Mouse (Mus musculus) G1E (cell line): Measurements from ENCODE around the gene Men1. TPM values are rescaled to one million over a fixed set of nuclear protein-coding genes. Genes with fewer than 3 reads are reported as not detected.

Source experiments
- ATAC-seq: 2 replicates; pipeline ENCODE4 v1.8.0; 2016; ENCODE audit warnings: mild to moderate bottlenecking; ENCODE audit not compliant: insufficient number of reproducible peaks, poor library complexity, low FRiP score, severe bottlenecking; ENCODE audit errors: extremely low read depth
- DNase-seq: peaks from one replicate; pipeline ENCODE4 v3.0.0; 2012; ENCODE audit warnings: low spot score
- H3K27me3 ChIP-seq: 2 replicates; pipeline ENCODE4 v1.6.1; 2012; ENCODE audit warnings: mild to moderate bottlenecking, low read length, inconsistent platforms; ENCODE audit not compliant: insufficient read depth
- H3K36me3 ChIP-seq: replicated peaks from 2 replicates; pipeline ENCODE3; 2012; ENCODE audit warnings: mild to moderate bottlenecking, inconsistent platforms
- H3K4me1 ChIP-seq: 2 replicates; pipeline ENCODE4 v1.6.1; 2012; ENCODE audit warnings: low read depth, low read length, inconsistent platforms, mixed read lengths; ENCODE audit not compliant: insufficient read depth
- H3K4me3 ChIP-seq: 2 replicates; pipeline ENCODE4 v1.5.1; 2012; ENCODE audit warnings: low read depth, mild to moderate bottlenecking, inconsistent platforms, low read length, moderate library complexity, mixed read lengths
- H3K9me3 ChIP-seq: replicated peaks from 2 replicates; pipeline ENCODE4 v1.6.1; 2012; ENCODE audit warnings: inconsistent platforms
- CTCF ChIP-seq: IDR thresholded peaks from 2 replicates; pipeline ENCODE4 v1.5.1; 2012; ENCODE audit warnings: low read depth, low read length, inconsistent platforms, mixed read lengths
- GATA1 ChIP-seq: IDR thresholded peaks from 2 replicates; pipeline ENCODE4 v1.6.1; 2012; ENCODE audit warnings: borderline replicate concordance, low read length, inconsistent platforms, mixed read lengths
- GATA2 ChIP-seq: IDR thresholded peaks from 2 replicates; pipeline ENCODE4 v1.6.1; 2012; ENCODE audit warnings: low read depth, low read length, inconsistent platforms, borderline replicate concordance
- POLR2AphosphoS5 ChIP-seq: IDR thresholded peaks from 2 replicates; pipeline ENCODE4 v1.6.1; 2012; ENCODE audit warnings: low read depth, low read length, inconsistent platforms; ENCODE audit not compliant: insufficient replicate concordance
- TAL1 ChIP-seq: conservative IDR thresholded peaks from 2 replicates; pipeline ENCODE4 v1.6.1; 2012; ENCODE audit warnings: low read depth, low read length, inconsistent platforms, mixed read lengths
- polyA plus RNA-seq: library from polyadenylated mRNA; stranded (reverse); fragments of >175 nt; gene quantifications from 2 replicates; pipeline ENCODE4 v1.2.3, GENCODE M21; 2012
- total RNA-seq, 2 experiments: library from RNA; stranded (forward) in 1 of 2; stranded (reverse) in 1 of 2; fragments of 200-1000 nt in 1 of 2; fragments of >200 nt in 1 of 2; fragmentation: Nextera tagmentation in 1 of 2; gene quantifications; 2 replicates each; pipeline ENCODE4 v1.2.3; 2014 to 2017

Men1 gene
- total and polyA plus RNA-seq, 3 experiments, result 30.9 to 146 (median 53.9) TPM

- H3K36me3 ChIP-seq, result peaks cover 94% of the 10 kb centered on the region
- DNase-seq, result no peak
- no peak overlapping the region for H3K4me3 ChIP-seq
- no peak for ATAC-seq
- peaks cover 7% of the 10 kb centered on the region for H3K4me1 ChIP-seq
- TF ChIP-seq TAL1 (no peak), POLR2AphosphoS5 (no peak), GATA1 (no peak), CTCF (no peak), GATA2 (no peak)
- H3K9me3 ChIP-seq, result no peaks in the 10 kb centered on the region
- no peaks in the 10 kb centered on the region for H3K27me3 ChIP-seq
These were observed 13.9 kb downstream of the Men1 start for GRCm38 (mm10) chr19:6348717-6349116.

- Histone ChIP-seq H3K36me3 (peaks cover 94% of the 10 kb centered on the region), H3K27me3 (no peaks in the 10 kb centered on the region), H3K4me1 (peaks cover 7% of the 10 kb centered on the region), H3K4me3 (no peak overlapping the region), H3K9me3 (no peaks in the 10 kb centered on the region)
- DNase-seq (no peak), ATAC-seq (no peak)
- TF ChIP-seq CTCF, result no peak
These were observed 14.6 kb downstream of the Men1 start for GRCm38 (mm10) chr19:6349215-6349983.

- H3K4me3 ChIP-seq, result no peak overlapping the region
- H3K9me3 ChIP-seq, result no peaks in the 10 kb centered on the region
- H3K27me3 ChIP-seq, result no peaks in the 10 kb centered on the region
- peaks cover 85% of the 10 kb centered on the region for H3K36me3 ChIP-seq
- peaks cover 4% of the 10 kb centered on the region for H3K4me1 ChIP-seq
- DNase-seq (no peak), ATAC-seq (no peak)
- TF ChIP-seq GATA2, result no peak
- TF ChIP-seq CTCF, result no peak
- TF ChIP-seq GATA1, result no peak
- TF ChIP-seq TAL1, result no peak
- TF ChIP-seq POLR2AphosphoS5, result no peak
These were observed 16.8 kb downstream of the Men1 start for GRCm38 (mm10) chr19:6351431-6352106.

- no peaks in the 10 kb centered on the region for H3K27me3 ChIP-seq
- TF ChIP-seq CTCF, result no peak
- no peak for TF ChIP-seq TAL1
- TF ChIP-seq POLR2AphosphoS5, result no peak
- DNase-seq (no peak), ATAC-seq (no peak)
- H3K9me3 ChIP-seq, result no peaks in the 10 kb centered on the region
- peaks cover 84% of the 10 kb centered on the region for H3K36me3 ChIP-seq
- H3K4me3 ChIP-seq, result no peak overlapping the region
- peaks cover 4% of the 10 kb centered on the region for H3K4me1 ChIP-seq
These were observed 17.3 kb downstream of the Men1 start for GRCm38 (mm10) chr19:6352107-6352505.

GRCm38 (mm10) chr19:6354030-6354429 lies 19.3 kb downstream of the Men1 start:
- DNase-seq, result no peak
- TF ChIP-seq TAL1 (no peak), POLR2AphosphoS5 (no peak), GATA1 (no peak), CTCF (no peak), GATA2 (no peak)
- peaks cover 4% of the 10 kb centered on the region for H3K4me1 ChIP-seq
- peaks cover 74% of the 10 kb centered on the region for H3K36me3 ChIP-seq
- H3K4me3 ChIP-seq, result no peak overlapping the region
- no peaks in the 10 kb centered on the region for H3K9me3 ChIP-seq
- ATAC-seq, result no peak
- no peaks in the 10 kb centered on the region for H3K27me3 ChIP-seq

- DNase-seq, result no peak
- H3K36me3 ChIP-seq, result peaks cover 52% of the 10 kb centered on the region
These were observed 26.5 kb downstream of the Men1 start for GRCm38 (mm10) chr19:6361291-6361690.

GRCm38 (mm10) chr19:6363091-6363410 lies 28.3 kb downstream of the Men1 start:
- H3K27me3 ChIP-seq, result no peaks in the 10 kb centered on the region
- DNase-seq (no peak), ATAC-seq (no peak)
- H3K36me3 ChIP-seq, result peaks cover 65% of the 10 kb centered on the region
- H3K4me3 ChIP-seq, result peak overlapping the region; percentile 97
- H3K9me3 ChIP-seq, result no peaks in the 10 kb centered on the region
- peaks cover 29% of the 10 kb centered on the region for H3K4me1 ChIP-seq
- TF ChIP-seq GATA2 (no peak), CTCF (no peak), POLR2AphosphoS5 (no peak), TAL1 (no peak)

More at GRCm38 (mm10) chr19:6361291-6361690, 26.5 kb downstream of the Men1 start:
- no peaks in the 10 kb centered on the region for H3K27me3 ChIP-seq
- no peak for ATAC-seq
- TF ChIP-seq TAL1 (no peak), GATA1 (no peak), CTCF (no peak), POLR2AphosphoS5 (no peak)
- no peak overlapping the region for H3K4me3 ChIP-seq
- no peaks in the 10 kb centered on the region for H3K9me3 ChIP-seq
- peaks cover 12% of the 10 kb centered on the region for H3K4me1 ChIP-seq
